Mouse (Mus musculus) ovary, postnatal 14 days (tissue): ENCODE results near the gene Rem2.

Experiments used
- DNase-seq: peaks from one replicate; pipeline ENCODE4 v3.0.0; 2022; ENCODE audit warnings: low spot score

Gene Rem2

DNA sequence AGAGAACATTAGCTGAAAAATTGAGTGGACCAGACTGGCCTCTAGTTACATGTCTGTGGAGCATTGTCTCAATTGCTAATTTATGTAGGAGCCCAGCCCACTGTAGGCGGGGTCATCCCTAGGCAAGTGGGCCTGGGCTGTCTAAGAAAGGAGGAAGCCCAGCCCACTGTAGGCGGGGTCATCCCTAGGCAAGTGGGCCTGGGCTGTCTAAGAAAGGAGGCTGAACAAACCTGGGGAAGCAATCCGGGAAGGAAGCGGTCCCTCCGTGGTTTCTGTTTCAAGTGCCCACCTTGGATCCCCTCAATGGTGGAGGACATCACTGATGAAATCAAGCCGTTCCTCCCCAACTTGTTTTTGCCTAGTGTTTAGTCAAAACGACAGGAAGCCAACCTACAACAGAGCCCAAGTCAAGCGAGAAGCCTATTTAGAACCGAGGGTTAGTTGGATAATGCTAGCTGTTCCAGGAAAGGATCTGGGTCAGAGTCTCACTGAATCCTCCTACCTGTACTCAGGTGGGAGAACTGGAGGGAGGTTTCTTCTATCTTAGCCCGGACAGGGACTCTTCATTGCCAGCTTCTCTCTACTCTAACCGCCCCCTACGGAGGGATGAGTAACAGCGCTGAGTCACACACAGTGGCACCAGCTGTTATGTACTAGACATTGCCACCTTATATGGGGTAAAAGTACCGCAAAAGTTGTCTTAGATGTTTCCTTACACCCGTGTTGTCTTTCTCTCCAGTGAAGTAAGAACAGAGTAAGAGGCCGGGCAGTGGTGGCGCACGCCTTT is 16.6 kb downstream of the Rem2 start:
- DNase-seq: no peak

DNA sequence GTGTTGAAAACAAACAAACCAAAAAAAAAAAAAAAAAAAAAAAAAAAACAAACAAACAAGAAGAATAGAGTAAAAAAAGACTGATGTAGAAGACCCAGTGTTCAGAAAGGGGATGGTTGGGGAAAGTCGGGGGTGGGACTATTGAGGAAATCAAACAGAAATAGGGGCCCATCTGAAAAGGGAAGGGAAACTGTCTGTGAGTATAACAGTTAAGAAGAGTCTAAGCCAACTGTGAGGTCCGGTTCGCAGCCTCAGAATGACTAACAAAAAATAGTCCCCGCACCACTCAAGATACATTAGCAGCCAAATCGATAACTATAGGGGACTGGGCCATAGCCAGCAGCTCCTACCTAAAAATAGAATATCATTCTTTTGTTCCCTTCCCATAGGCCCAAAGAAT is 17.3 kb downstream of the Rem2 start:
- DNase-seq: no peak

DNA sequence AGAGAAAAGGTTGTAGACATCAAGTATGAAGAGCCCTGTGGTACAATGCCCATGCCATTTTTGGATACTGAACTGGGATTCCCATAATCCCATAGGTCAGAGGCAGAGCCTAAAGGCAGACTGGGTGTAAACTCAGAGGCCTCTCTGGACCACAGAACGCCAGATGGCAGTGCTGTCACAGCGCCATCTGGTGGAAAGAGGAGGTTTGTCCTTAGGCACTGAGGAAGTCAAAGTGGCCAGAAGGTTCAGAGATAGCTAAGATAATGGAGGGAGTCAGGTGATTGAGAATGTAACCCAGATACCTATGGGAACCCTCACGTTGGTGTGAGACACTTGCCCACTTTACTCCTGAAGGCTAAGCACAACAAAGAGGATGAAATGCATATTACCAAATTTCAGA is 18.3 kb downstream of the Rem2 start:
- peak; percentile 50 for DNase-seq

DNA sequence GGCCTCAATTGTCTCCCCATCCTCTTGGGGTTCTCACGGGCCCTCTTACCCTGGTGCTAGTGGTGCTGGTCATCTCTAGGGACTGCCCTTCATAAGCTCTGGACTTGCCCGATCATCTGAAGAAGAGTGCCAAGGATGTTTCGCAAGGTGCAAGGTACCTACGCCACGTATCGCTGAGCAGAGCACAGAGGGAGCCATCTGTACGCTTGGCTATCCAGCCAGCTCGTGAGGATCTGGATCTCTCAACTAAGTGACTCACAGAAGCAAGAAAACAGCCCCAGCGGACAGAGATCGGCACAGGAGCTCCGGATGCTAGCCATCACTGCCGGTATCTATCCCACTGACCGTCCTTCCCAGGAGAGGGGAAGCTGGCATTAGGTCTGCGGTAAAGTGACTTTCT is 20.8 kb downstream of the Rem2 start:
- DNase-seq: no peak

DNA sequence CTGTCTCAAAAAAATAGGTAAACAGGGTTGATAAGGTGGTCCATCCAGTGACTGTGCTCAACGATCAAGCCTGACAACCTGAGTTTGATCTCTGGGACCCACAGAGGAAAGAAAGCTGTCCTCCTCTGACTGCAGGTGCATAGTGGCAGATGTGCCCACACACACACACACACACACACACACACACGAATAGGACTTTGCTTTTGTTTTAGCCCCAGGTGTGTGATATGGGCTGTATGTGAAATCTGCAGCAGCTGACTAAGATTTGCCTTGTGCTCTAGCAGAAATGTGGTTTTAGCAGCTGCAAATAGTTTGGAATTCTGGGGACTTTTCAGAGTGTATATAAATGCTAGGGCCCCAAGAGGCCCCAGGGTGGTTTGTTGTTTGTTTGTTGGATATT is 23.4 kb downstream of the Rem2 start:
- no peak for DNase-seq

DNA sequence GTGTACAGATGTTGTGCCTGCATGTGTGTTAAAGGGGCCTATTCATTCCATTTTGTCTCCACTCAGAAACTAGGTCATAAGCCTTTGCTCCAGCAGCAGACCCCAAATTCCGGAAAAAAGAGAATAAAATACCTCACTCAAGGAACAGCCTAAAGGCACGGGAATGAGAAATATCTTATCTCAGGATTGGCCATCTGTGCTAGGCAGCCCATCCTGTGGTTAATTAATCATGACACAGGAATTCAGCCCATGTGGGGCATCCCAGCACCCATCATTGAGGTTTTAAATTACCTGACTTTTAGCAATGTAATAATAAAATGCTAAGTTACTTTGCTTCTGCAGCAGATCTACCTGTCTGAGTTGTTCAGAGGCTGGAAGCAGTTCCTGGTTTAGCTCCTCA is 25.5 kb downstream of the Rem2 start:
- DNase-seq: no peak

DNA sequence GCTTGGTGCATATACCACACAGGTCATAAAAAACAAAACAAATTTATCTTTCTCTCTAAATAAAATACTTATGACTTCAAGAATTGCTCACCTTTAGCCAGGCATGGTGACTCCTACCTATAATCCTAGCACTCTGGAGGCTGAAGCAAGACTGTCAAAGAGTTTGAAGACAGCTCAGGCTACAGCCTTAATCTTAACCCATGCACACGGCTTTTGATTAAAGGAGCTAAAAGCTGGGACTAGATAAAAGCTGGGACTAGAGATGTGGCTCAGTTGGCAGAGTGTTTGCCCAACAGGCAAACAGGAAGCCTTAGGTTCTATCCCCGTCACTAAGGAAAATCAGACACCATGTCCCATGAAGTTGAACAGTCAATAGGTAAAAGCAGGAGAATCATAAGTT is 27.2 kb downstream of the Rem2 start:
- no peak for DNase-seq

DNA sequence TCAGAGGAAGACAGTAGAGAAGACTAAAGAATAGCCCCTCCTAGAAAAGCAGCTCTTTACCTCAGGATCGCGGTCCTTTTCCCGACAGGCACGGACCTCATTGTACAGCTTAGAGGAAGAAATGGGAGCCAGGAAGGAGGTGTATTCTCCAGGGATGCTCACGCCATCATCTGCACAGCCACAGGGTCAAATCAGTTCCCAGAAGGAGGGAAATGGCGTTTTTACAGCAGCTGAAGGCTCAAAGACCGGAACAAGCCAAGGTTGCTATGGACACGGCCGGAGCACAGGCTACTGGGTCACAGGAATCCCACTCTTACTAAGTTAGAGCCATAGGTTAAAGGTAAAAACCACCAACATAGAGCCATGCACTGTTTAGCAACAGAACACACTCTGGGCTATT is 33.9 kb downstream of the Rem2 start:
- DNase-seq: no peak

DNA sequence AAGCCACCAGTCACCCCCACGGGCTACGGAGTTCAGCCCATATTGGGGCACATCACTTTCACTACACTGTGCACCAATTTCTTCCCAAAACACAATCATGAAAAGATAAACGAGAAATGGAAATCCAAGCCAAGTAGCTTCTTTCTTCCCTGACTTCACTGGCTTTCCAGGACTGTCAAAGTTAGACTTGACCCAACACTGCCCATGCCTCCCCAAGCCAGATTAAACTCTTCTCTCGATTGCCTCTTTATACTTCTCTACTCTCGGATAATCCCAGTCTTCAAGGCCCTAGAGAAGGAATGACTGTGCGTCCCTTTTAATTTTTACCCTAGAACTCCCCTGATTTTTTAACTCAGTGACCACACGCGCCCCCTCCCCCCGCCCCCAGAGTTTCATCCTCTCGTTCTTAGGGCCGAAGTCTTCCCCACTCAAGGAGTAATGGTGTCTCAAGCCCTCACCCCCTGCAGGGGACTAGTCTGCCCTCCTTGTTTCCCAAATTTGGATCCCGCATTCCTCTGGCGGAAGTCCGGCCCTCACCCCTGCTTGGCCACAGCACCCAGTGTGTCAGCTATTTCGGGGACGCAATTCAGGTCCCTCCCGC is 40.9 kb downstream of the Rem2 start:
- DNase-seq: no peak

DNA sequence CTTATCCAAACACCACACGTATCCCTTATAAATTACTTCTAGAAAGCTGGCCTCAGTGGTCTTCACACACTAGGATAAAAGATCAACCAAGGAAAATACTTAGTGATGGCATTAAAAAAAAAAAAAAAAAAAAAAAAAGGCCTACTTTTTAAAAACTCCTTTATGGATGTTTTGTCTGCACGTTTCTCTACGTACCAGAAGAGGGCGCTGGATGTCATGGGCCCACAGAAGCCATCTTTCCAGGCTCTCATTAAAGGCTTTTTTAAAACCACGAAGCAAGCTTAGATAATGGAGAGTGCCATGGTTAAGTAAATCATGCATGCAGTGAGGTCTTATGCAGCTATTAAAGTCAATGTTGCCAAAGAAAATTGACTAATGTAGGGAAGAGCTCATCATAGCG is 47.7 kb downstream of the Rem2 start:
- DNase-seq: no peak

DNA sequence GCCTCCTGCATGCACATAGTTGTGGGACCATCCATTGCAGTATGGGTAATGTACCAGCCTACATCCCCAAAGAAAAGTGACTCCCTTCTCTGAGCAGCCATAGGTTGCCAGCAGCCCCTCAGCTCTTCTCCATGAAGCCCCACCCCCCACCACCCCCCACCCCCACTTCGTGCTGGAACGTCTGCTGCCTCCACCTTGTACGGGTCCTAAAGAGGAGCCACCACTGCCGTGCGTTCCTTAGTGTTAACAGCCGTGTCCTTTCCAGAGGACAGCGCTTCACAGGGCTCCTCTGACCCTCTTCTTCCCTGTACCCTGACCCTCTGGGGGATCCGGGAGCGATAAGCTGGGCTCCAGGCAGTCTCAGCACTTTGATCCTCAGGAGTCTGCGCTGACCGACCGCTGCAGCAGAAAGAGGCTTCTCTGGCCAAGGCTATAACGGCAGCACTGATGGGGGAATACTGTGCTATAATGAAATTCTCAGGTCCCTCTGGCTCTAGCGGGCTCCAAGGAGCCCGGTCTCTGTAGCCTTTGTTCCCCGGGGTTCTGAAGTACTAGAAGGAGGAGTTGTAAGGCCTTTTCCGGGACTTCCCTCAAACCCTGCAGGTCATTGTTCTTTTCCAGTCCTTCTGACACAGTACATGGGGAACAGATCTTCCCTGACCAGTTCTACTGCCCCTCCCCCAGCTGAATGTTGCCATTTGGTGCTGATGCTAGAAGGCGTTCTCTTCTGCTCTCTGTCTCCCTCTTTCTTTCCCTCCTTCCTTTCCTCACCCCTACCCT is 51.5 kb downstream of the Rem2 start:
- no peak for DNase-seq

DNA sequence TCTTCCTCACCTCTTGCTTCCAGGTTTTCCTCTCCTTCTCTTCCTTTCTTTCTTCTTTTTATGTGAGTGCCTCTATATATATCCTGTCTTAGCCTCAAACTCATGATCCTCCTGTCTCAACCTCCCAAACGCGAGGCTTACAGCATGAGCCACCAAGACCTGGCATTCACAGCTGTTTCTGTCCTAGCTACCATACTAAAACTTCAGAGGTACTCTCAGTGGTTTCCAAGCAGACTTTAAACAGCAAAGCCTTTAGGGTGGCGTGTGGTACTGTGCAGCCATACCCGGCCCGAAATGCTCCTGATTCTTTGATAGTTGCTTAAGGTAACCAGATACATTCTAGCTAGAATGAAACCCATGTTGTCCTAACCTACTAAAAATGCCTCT is 52.1 kb downstream of the Rem2 start:
- no peak for DNase-seq

DNA sequence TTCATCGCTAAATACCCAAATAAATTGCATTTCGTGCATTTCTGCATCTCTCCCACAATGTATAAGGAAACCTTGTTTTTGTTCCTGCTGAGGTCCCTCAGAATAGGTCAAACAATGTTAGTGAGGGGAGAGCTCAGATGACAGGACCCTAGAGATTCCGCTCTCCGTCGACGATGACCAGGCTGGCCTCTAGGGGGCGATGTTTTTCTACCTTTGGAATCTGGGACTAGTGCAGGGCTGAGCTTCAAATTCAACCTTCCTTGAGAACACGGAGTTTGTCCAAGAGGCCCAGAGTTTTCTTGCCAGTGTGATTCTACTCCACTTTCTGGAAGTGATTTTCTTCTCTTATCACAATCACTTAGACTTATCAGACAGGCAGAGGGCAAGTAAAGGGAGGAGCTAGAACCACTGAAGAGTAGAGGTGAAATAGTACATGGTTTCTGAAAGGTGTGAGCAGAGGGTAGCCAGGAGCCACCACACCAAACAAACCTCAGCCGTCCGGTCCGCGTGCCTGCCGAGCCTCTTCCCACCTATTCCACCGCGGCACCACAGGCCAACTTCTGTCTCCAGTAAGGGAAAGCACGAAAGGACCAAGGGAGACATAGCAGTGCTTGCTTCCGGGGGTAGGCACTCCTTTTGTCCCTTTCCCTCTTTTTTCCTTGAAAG is 52.7 kb downstream of the Rem2 start:
- DNase-seq: peak; percentile 87
